Mouse (Mus musculus): ENCODE results near the gene Pes1. TPM values are rescaled to one million over a fixed set of nuclear protein-coding genes. Genes with fewer than 3 reads are reported as not detected.
"Not testable (repeated sequence)": the region's sequence is repeated elsewhere in the genome, so short reads cannot be mapped to it uniquely, and the experiment has no call there.

Gene Pes1
- polyA plus RNA-seq, 1 experiment from 2014 or later = 75.7 TPM

DNA sequence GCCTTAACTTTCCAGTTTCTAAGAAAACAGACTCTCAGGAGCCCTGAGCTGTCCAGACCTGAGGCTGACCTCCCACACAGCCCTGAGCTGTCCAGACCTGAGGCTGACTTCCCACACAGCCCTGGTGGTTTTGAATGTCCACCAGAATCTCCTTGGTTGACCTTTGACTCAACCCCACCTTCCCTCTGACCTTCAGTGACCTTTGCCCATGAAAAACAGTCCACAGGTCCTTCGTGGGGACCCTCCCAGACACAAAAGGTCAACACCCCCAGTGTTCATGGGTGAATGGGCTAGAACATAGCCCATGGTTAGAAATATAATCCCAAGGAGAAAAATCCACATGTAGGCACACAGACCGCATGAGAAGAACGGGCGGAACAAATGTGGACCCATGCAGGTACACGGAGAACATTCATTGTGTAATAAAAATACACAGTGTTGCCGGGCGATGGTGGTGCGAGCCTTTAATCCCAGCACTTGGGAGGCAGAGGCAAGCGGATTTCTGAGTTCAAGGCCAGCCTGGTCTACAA, 30.0 kb upstream of the Pes1 start:
- H3K9me3 ChIP-seq = no peaks in the 10 kb centered on the region
- peaks cover 13% of the 10 kb centered on the region for H3K4me1 ChIP-seq
- H3K4me3 ChIP-seq = no peak overlapping the region
- no peak for ATAC-seq (ENCODE audit: low FRiP score, low read depth)
- H3K27ac ChIP-seq = no peak overlapping the region
- 88% methylated on average over 9 of the region's 9 CpGs for WGBS
- H3K36me3 ChIP-seq = no peaks in the 10 kb centered on the region
- no peaks in the 10 kb centered on the region for H3K27me3 ChIP-seq (replicated peaks)
- no peak overlapping the region for H3K4me2 ChIP-seq (replicated peaks)
- H3K9ac ChIP-seq = no peak overlapping the region

- Histone ChIP-seq H3K27me3 (replicated peaks) (no peaks in the 10 kb centered on the region), H3K4me1 (peaks cover 13% of the 10 kb centered on the region), H3K9me3 (no peaks in the 10 kb centered on the region), H3K36me3 (no peaks in the 10 kb centered on the region), H3K9ac (no peak overlapping the region), H3K27ac (no peak overlapping the region), H3K4me2 (replicated peaks) (no peak overlapping the region), H3K4me3 (no peak overlapping the region)
- WGBS = 75% methylated on average over 4 of the region's 4 CpGs
- ATAC-seq (ENCODE audit: low FRiP score, low read depth) = no peak
Measured at GRCm38 (mm10) chr11:3935135-3935534, 28.6 kb upstream of the Pes1 start.

GRCm38 (mm10) chr11:3936318-3936717, 27.5 kb upstream of the Pes1 start:
- Histone ChIP-seq H3K4me2 (replicated peaks) (no peak overlapping the region), H3K9me3 (no peaks in the 10 kb centered on the region), H3K36me3 (no peaks in the 10 kb centered on the region), H3K4me1 (peaks cover 8% of the 10 kb centered on the region), H3K9ac (no peak overlapping the region), H3K27me3 (replicated peaks) (no peaks in the 10 kb centered on the region), H3K4me3 (no peak overlapping the region), H3K27ac (no peak overlapping the region)
- 82% methylated on average over 3 of the region's 3 CpGs for WGBS
- ATAC-seq (ENCODE audit: low FRiP score, low read depth) = no peak

GRCm38 (mm10) chr11:3937321-3937874, 26.4 kb upstream of the Pes1 start:
- no peaks in the 10 kb centered on the region for H3K27me3 ChIP-seq (replicated peaks)
- no peak overlapping the region for H3K9ac ChIP-seq
- no peaks in the 10 kb centered on the region for H3K9me3 ChIP-seq
- no peak overlapping the region for H3K27ac ChIP-seq
- ATAC-seq (ENCODE audit: low FRiP score, low read depth) = no peak
- H3K4me1 ChIP-seq = no peaks in the 10 kb centered on the region
- H3K4me2 ChIP-seq (replicated peaks) = no peak overlapping the region
- H3K4me3 ChIP-seq = no peak overlapping the region
- 77% methylated on average over 13 of the region's 13 CpGs for WGBS
- H3K36me3 ChIP-seq = no peaks in the 10 kb centered on the region

DNA sequence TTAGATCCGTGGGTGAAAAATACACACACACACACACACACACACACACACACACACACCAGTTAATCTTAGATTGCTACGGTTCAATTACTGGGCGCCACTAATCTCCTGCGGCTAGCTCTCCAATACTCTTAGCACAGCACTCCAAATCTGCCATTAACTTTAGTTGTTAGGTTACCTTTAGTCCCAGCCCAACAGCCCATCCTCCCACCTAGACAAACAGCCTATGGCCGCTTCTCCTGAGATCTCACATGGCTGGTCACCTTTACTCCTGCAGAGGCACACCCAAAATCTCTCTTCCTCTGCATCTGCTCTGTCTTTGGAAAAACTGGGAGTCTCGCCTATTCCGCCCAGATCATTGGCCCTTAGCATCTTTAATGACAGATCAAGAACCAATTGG, 22.4 kb upstream of the Pes1 start:
- 87% methylated on average over 7 of the region's 7 CpGs for WGBS
- H3K27me3 ChIP-seq (replicated peaks) = no peaks in the 10 kb centered on the region
- ATAC-seq (ENCODE audit: low FRiP score, low read depth) = no peak
- no peak overlapping the region for H3K4me2 ChIP-seq (replicated peaks)
- no peak overlapping the region for H3K9ac ChIP-seq
- H3K36me3 ChIP-seq = no peaks in the 10 kb centered on the region
- no peak overlapping the region for H3K27ac ChIP-seq
- H3K9me3 ChIP-seq = no peaks in the 10 kb centered on the region
- no peak overlapping the region for H3K4me3 ChIP-seq
- H3K4me1 ChIP-seq = no peaks in the 10 kb centered on the region

GRCm38 (mm10) chr11:3946386-3946785, 17.4 kb upstream of the Pes1 start:
- no peaks in the 10 kb centered on the region for H3K36me3 ChIP-seq
- 15% methylated on average over 1 of the region's 1 CpGs for WGBS
- H3K4me3 ChIP-seq = no peak overlapping the region
- no peak overlapping the region for H3K27ac ChIP-seq
- H3K27me3 ChIP-seq (replicated peaks) = no peaks in the 10 kb centered on the region
- no peak for ATAC-seq (ENCODE audit: low FRiP score, low read depth)
- H3K9me3 ChIP-seq = no peaks in the 10 kb centered on the region
- no peak overlapping the region for H3K9ac ChIP-seq
- no peak overlapping the region for H3K4me2 ChIP-seq (replicated peaks)
- no peaks in the 10 kb centered on the region for H3K4me1 ChIP-seq

DNA sequence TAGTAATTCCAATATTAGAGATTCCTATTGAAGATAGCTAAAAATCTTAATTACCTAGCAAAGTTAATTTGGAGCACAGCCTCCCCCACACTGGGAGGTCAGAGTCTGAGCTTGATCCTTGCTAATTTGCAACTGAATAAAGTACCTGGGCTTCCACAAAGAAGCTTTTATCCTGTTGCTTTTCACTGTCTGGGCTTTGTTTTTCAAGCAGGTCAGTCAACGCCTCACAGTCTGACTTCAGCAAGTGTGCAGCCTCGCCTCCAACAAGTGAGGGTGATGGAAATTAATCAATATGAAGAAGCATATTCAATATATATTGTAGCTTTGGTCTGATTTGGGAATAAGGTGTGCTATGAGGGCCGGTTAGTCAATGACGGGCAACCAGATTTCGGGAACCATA, 8.9 kb upstream of the Pes1 start:
- not testable (repeated sequence) for H3K9me3 ChIP-seq; H3K9ac ChIP-seq; ATAC-seq (ENCODE audit: low FRiP score, low read depth); H3K4me1 ChIP-seq; H3K36me3 ChIP-seq; H3K4me2 ChIP-seq (replicated peaks); H3K27ac ChIP-seq; H3K4me3 ChIP-seq; H3K27me3 ChIP-seq (replicated peaks)
- WGBS = 84% methylated on average over 5 of the region's 5 CpGs

DNA sequence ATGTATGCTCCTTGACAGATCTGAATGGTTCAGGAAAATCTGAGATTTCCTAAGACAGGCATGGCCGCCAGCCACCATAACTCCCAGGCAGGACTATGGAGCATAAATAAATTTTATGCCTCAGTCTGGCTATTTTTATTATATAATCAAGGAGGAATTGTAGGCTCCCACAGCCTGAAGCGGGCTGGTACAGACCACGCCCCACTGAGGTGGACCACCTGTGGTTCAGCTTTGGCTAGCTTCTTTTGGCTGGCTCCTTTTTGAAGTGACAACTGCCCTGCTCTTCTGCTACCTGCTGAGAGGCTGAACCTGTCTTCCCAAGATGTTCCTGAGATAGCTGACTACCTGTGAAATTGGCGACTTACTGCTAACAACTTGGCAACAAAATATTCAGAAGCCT, 8.4 kb upstream of the Pes1 start:
- H3K36me3 ChIP-seq; H3K27ac ChIP-seq; H3K27me3 ChIP-seq (replicated peaks); ATAC-seq (ENCODE audit: low FRiP score, low read depth); H3K9me3 ChIP-seq; H3K4me1 ChIP-seq; H3K9ac ChIP-seq; H3K4me2 ChIP-seq (replicated peaks); H3K4me3 ChIP-seq: not testable (repeated sequence)
- 78% methylated on average over 4 of the region's 4 CpGs for WGBS

GRCm38 (mm10) chr11:3960901-3961300, 2.9 kb upstream of the Pes1 start:
- no peaks in the 10 kb centered on the region for H3K36me3 ChIP-seq
- H3K9ac ChIP-seq = no peak overlapping the region
- whole genome bisulfite sequencing = 56% methylated on average over 2 of the region's 2 CpGs
- no peak overlapping the region for H3K4me3 ChIP-seq
- H3K4me1 ChIP-seq = peaks cover 8% of the 10 kb centered on the region
- ATAC-seq (ENCODE audit: low FRiP score, low read depth) = no peak
- H3K27ac ChIP-seq = no peak overlapping the region
- no peaks in the 10 kb centered on the region for H3K9me3 ChIP-seq
- H3K4me2 ChIP-seq (replicated peaks) = no peak overlapping the region
- no peaks in the 10 kb centered on the region for H3K27me3 ChIP-seq (replicated peaks)

GRCm38 (mm10) chr11:3961761-3962160, 2.0 kb upstream of the Pes1 start:
- ATAC-seq (ENCODE audit: low FRiP score, low read depth) = no peak
- Histone ChIP-seq H3K36me3 (no peaks in the 10 kb centered on the region), H3K27me3 (replicated peaks) (no peaks in the 10 kb centered on the region), H3K9me3 (no peaks in the 10 kb centered on the region), H3K27ac (no peak overlapping the region), H3K4me1 (peaks cover 8% of the 10 kb centered on the region), H3K9ac (no peak overlapping the region), H3K4me2 (replicated peaks) (no peak overlapping the region), H3K4me3 (no peak overlapping the region)
- 76% methylated on average over 3 of the region's 3 CpGs for WGBS

- peak; percentile 30; the same call in 1 of the 2 replicates for ATAC-seq (ENCODE audit: low FRiP score, low read depth)
- Histone ChIP-seq H3K9ac (no peak overlapping the region), H3K27me3 (replicated peaks) (no peaks in the 10 kb centered on the region), H3K9me3 (no peaks in the 10 kb centered on the region), H3K4me3 (peak overlapping the region; percentile 18; the same call in 1 of the 2 replicates), H3K4me2 (replicated peaks) (peak overlapping the region; percentile 90), H3K36me3 (peaks cover 2% of the 10 kb centered on the region), H3K4me1 (peaks cover 8% of the 10 kb centered on the region), H3K27ac (no peak overlapping the region)
- 82% methylated on average over 10 of the region's 10 CpGs for whole genome bisulfite sequencing
Measured at GRCm38 (mm10) chr11:3963155-3963554, 620 bp upstream of the Pes1 start.

DNA sequence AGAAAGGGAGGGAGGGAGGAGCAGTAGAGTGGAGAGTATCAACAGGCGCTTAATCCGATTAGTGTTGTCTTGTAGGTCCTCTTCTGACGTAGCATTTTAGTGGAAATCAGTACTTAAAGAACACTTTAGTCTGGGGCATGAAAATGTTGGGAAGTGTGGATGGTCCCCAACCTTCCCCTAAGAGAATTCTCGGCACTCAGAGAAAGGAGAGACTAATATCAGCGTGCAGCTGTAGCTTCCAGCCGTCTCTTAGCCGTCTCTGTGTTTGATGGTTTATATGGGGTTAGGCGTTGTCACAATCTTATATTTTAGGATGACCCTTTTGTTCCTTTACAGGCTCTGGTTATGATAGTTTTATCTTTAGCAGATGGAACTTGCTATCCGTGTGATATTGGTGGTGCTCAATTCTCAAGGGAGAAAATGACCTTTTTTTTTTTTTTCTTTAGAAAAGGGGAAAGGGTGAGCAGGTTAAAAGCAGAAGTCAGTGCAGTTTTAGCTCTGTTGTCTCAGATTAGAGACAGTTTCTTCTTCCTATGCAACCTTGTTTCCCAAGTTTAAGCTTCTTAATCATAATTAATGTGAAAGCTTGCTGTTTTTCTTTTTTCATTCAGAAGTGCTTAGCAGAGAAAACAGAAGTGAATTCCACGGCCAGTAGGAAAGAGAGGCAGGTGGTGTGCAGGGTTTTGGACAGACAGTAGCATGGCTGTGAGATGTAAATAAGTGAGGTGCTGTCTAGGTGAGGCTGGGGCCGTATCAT, 819 bp downstream of the Pes1 start:
- Histone ChIP-seq H3K27me3 (replicated peaks) (no peaks in the 10 kb centered on the region), H3K36me3 (peaks cover 13% of the 10 kb centered on the region), H3K4me1 (peaks cover 8% of the 10 kb centered on the region), H3K9ac (peak overlapping the region; percentile 68), H3K4me2 (replicated peaks) (peak overlapping the region; percentile 90), H3K9me3 (no peaks in the 10 kb centered on the region), H3K27ac (no peak overlapping the region), H3K4me3 (peak overlapping the region; percentile 83)
- WGBS = 16% methylated on average over 11 of the region's 11 CpGs
- ATAC-seq (ENCODE audit: low FRiP score, low read depth) = no peak

DNA sequence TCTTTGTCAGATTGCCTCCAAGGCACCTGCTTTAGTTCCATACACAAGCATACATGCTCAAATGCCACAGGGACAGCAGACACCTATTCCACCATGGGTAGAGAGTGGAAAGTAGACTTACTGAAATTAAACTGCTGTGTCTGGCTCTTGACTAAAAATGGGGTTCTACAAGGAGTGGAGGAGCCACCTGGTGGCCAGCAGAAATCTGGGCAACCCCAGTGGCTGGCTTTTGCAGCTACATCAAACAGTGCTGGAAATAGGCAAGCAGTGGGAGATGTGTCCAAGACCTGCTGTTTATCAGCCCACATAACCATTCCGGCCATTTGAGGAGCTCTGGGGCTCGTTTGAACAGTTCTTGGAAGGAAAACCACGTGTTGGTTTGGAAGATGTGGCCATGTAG, 6.1 kb downstream of the Pes1 start:
- H3K4me2 ChIP-seq (replicated peaks) = no peak overlapping the region

More for the DNA sequence above, 6.1 kb downstream of the Pes1 start:
- Histone ChIP-seq H3K36me3 (peaks cover 65% of the 10 kb centered on the region), H3K4me1 (peaks cover 3% of the 10 kb centered on the region), H3K27me3 (replicated peaks) (no peaks in the 10 kb centered on the region), H3K27ac (no peak overlapping the region), H3K4me3 (no peak overlapping the region), H3K9me3 (no peaks in the 10 kb centered on the region), H3K9ac (no peak overlapping the region)
- 84% methylated on average over 3 of the region's 3 CpGs for WGBS
- no peak for ATAC-seq (ENCODE audit: low FRiP score, low read depth)

Measured in neural tube, embryonic 12.5 days (tissue).